Mouse (Mus musculus) intestine, embryonic 14.5 days (tissue): Measurements from ENCODE around the gene Gm10447. TPM values are rescaled to one million over a fixed set of nuclear protein-coding genes. Genes with fewer than 3 reads are reported as not detected.
A peak's percentile ranks its signal among the peaks of the same experiment; 100 is the strongest.

ENCODE experiments used
- ATAC-seq: fragments of 200-750 bp; cut with Nextera tagmentation; replicated peaks from 2 replicates; pipeline ENCODE4 v1.8.0; 2017; ENCODE audit warnings: low read depth, moderate number of reproducible peaks, moderate TSS enrichment, moderate library complexity; ENCODE audit not compliant: low FRiP score, low TSS enrichment
- DNase-seq: peaks from one replicate; pipeline ENCODE4 v3.0.0-alpha.2; 2018; ENCODE audit warnings: low spot score
- H3K27ac ChIP-seq: fragments of 300-500 bp; sonication (generic); 2 replicates; pipeline ENCODE4 v1.5.1; 2014; ENCODE audit warnings: low read depth, mild to moderate bottlenecking, control low read depth
- H3K27me3 ChIP-seq: fragments of 300-500 bp; sonication (generic); replicated peaks from 2 replicates; pipeline ENCODE4 v1.6.1; 2014; ENCODE audit warnings: low read length, control low read depth; ENCODE audit not compliant: control insufficient read depth, insufficient read depth
- H3K36me3 ChIP-seq: fragments of 300-500 bp; sonication (generic); 2 replicates; pipeline ENCODE4 v1.6.1; 2014; ENCODE audit warnings: low read length, control low read depth; ENCODE audit not compliant: control insufficient read depth, insufficient read depth
- H3K4me1 ChIP-seq: fragments of 300-500 bp; sonication (generic); replicated peaks from 2 replicates; pipeline ENCODE4 v1.6.1; 2014; ENCODE audit warnings: low read length, control low read depth, mixed read lengths; ENCODE audit not compliant: control insufficient read depth, insufficient read depth
- H3K4me2 ChIP-seq: fragments of 300-500 bp; sonication (generic); 2 replicates; pipeline ENCODE4 v1.6.1; 2014; ENCODE audit warnings: low read length
- H3K4me3 ChIP-seq: fragments of 300-500 bp; sonication (generic); 2 replicates; pipeline ENCODE4 v1.5.1; 2014; ENCODE audit warnings: low read depth, low read length, control low read depth, mixed read lengths
- H3K9ac ChIP-seq: fragments of 300-500 bp; sonication (generic); 2 replicates; pipeline ENCODE4 v1.6.1; 2014; ENCODE audit warnings: mild to moderate bottlenecking, low read length
- H3K9me3 ChIP-seq: fragments of 300-500 bp; sonication (generic); 2 replicates; pipeline ENCODE4 v1.6.1; 2016; ENCODE audit warnings: low read length, control low read depth; ENCODE audit not compliant: control insufficient read depth
- WGBS: fragments of 180-500 bp; shearing (Covaris S2); extraction: QIAGEN DNeasy Blood & Tissue Kit; methylation state at CpG from one replicate; pipeline ENCODE4 v1.1.7; 2014; 5-methylcytosine and 5-hydroxymethylcytosine counted together
- polyA plus RNA-seq: library from polyadenylated mRNA; unstranded; fragments of >200 nt; fragmentation: Nextera tagmentation; extraction: Ambion mirVana; gene quantifications from 2 replicates; pipeline ENCODE4 v1.2.1, GENCODE M21; 2014

Gene Gm10447
- not detected in 2 replicates for polyA plus RNA-seq

DNA sequence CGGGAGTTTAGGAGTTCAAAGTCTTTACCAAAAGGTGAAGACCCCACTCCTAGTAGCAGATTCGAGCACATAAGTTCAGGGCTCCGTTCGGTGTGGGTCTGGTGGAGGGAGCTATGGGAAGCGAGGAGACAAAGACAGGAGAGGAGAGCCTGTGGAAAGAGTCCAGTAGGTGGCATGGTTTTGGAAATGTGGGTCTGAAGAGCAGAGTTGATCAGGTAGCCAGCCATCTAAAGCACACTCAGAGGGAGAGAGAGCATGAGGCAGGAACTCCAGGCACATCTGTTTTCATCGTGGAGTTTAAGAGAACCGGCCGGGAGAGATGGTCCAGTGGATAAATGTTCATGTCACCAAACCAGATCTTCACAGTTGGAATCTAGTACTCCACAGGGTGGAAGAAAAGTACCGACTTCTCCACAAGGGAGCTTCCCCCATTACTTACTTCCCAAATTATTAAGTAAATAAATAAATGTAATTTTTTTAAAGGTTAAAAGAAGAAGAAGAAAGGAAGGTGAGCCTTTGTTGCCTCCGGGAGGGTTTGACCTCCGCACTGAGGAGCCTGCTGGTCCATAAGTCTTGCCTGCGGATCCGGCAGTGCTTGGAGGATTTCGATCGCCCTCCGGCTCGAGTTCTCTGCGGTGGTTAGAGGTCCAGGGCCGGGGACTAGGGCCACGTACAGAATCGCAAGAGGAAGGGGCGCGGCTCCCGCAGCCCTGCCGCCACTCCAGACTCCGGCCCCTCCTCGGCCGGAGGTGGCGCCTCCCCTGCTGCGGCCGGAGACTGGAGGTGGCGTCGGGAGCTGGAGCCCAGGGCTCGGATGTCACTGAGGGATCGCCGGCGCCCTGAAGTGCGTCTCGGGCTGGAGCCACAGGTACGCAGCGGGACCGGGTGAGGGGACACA is at the start of gene Gm10447, which contains the start of gene Shroom1:
TSS of gene Gm10447 (minus strand) at position 637 of the 898 bp plus-strand sequence.
TSS of gene Shroom1 (plus strand) at position 732 of the 898 bp plus-strand sequence.
- WGBS, result 4% methylated on average over 42 of the region's 42 CpGs
- H3K27me3 ChIP-seq, result peaks cover 15% of the 10 kb centered on the region
- H3K27ac ChIP-seq, result no peak within 1 kb of the TSS
- peak; percentile 77 for DNase-seq
- H3K4me2 ChIP-seq, result peak within 1 kb of the TSS; percentile 87
- no peaks in the 10 kb centered on the region for H3K4me1 ChIP-seq
- peak; percentile 85 for ATAC-seq
- H3K36me3 ChIP-seq, result no peaks in the 10 kb centered on the region
- H3K4me3 ChIP-seq, result peak within 1 kb of the TSS; percentile 56
- H3K9me3 ChIP-seq, result no peaks in the 10 kb centered on the region
- H3K9ac ChIP-seq, result peak within 1 kb of the TSS; percentile 49

DNA sequence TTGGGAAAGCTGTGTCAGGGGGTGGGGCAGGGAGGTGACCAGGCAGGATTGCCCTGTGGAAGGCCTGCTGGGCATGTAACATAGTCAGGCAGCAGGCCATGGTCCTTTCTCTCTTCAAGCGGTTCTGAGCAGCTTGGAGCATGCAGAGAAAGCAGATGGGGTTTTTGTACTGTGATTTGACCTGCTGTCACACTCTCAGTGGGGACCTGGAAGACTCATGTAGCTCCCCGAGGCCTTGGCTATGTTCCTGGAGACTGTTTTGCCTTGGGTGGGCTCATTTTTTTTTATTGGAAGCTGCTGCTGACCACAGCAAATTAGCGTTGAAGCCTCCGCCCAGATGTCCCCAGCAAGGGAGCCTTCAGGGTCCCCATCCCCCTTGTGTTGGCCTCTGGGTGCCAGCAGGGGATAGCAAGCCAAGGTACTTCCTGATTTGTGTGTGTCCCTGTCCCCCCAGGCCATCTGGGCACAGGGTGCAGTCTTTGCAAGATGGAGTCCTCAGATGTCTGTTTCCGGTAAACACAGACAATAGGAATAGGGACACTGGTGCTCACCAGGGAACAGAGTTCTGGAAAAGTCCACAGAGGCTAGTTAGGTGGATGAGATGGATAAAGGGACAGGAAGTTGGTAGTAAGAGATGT is 48.2 kb upstream of the Gm10447 start:
- no peaks in the 10 kb centered on the region for H3K36me3 ChIP-seq
- 72% methylated on average over 5 of the region's 5 CpGs for WGBS
- no peaks in the 10 kb centered on the region for H3K9me3 ChIP-seq
- H3K4me2 ChIP-seq, result no peak overlapping the region
- H3K27me3 ChIP-seq, result no peaks in the 10 kb centered on the region
- H3K9ac ChIP-seq, result no peak overlapping the region
- H3K27ac ChIP-seq, result no peak overlapping the region
- no peak overlapping the region for H3K4me3 ChIP-seq
- DNase-seq, result no peak
- ATAC-seq, result no peak
- 0 out of 2 replicates have a peak, but pooled peaks cover 4% of the 10 kb centered on the region for H3K4me1 ChIP-seq

DNA sequence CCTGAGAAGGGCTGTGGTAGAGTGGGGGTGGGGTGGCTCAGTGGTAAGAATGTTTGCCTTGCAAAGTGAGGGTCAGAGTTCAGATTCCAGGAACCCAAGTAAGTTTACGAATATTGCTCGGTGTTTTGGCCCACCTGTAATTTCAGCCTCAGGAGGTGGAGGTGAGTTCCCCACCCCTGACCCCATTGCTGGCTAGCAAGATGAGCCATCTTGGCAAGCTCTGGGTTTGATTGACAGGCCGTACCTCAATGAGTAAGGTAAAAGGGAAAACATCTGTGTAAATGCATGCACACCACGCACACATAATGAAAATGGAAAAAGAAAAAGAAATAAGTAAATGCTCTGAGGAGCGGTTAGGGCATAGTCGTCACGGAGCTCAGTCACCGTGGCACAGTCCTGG is 47.5 kb upstream of the Gm10447 start:
- H3K9ac ChIP-seq, result no peak overlapping the region
- H3K4me3 ChIP-seq, result no peak overlapping the region
- H3K9me3 ChIP-seq, result no peaks in the 10 kb centered on the region
- no peaks in the 10 kb centered on the region for H3K27me3 ChIP-seq
- H3K4me2 ChIP-seq, result no peak overlapping the region
- WGBS, result 84% methylated on average over 8 of the region's 8 CpGs
- H3K4me1 ChIP-seq, result 0 out of 2 replicates have a peak, but pooled peaks cover 4% of the 10 kb centered on the region
- no peak for DNase-seq
- no peaks in the 10 kb centered on the region for H3K36me3 ChIP-seq
- no peak for ATAC-seq
- no peak overlapping the region for H3K27ac ChIP-seq

GRCm38 (mm10) chr11:53503738-53504137 is 46.8 kb upstream of the Gm10447 start:
- 87% methylated on average over 5 of the region's 5 CpGs for WGBS
- no peaks in the 10 kb centered on the region for H3K27me3 ChIP-seq
- no peak for DNase-seq

GRCm38 (mm10) chr11:53502039-53502765 is 45.3 kb upstream of the Gm10447 start:
- H3K4me1 ChIP-seq, result 0 out of 2 replicates have a peak, but pooled peaks cover 4% of the 10 kb centered on the region
- H3K4me3 ChIP-seq, result no peak overlapping the region
- no peak overlapping the region for H3K27ac ChIP-seq
- no peaks in the 10 kb centered on the region for H3K27me3 ChIP-seq
- no peak overlapping the region for H3K9ac ChIP-seq
- WGBS, result 76% methylated on average over 8 of the region's 8 CpGs
- no peaks in the 10 kb centered on the region for H3K9me3 ChIP-seq
- DNase-seq (no peak), ATAC-seq (no peak)
- H3K36me3 ChIP-seq, result no peaks in the 10 kb centered on the region
- no peak overlapping the region for H3K4me2 ChIP-seq

More at GRCm38 (mm10) chr11:53503738-53504137, 46.8 kb upstream of the Gm10447 start:
- Histone ChIP-seq H3K9ac (no peak overlapping the region), H3K4me3 (no peak overlapping the region), H3K36me3 (no peaks in the 10 kb centered on the region), H3K4me2 (no peak overlapping the region), H3K9me3 (no peaks in the 10 kb centered on the region), H3K4me1 (0 out of 2 replicates have a peak, but pooled peaks cover 4% of the 10 kb centered on the region), H3K27ac (no peak overlapping the region)
- ATAC-seq, result no peak

DNA sequence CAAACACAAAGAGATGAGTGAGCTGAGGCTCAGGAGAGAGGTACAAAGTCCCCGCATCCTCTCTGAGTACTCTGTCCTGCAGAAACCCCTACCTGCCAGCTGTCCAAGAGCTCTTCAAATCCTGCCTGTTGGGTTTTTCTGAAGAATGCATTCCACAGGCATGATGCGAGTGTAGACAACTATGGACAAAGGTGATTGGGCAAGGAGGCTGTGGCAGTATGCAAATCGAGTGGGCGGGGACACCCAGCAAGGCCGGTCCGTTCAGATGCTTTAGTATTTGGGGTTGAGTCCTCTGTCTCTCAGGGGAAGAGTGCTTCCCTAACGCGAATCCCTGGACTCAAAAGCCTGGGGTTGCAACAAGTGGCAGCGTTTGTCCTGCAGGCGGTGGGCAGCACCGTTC is 43.7 kb upstream of the Gm10447 start:
- H3K4me2 ChIP-seq, result peak overlapping the region; percentile 22; the same call in 1 of the 2 replicates
- H3K9ac ChIP-seq, result no peak overlapping the region
- H3K27me3 ChIP-seq, result no peaks in the 10 kb centered on the region
- H3K9me3 ChIP-seq, result no peaks in the 10 kb centered on the region
- DNase-seq (no peak), ATAC-seq (peak; percentile 70)
- WGBS, result 7% methylated on average over 11 of the region's 11 CpGs
- H3K36me3 ChIP-seq, result no peaks in the 10 kb centered on the region
- no peak overlapping the region for H3K4me3 ChIP-seq
- H3K27ac ChIP-seq, result no peak overlapping the region
- H3K4me1 ChIP-seq, result peaks cover 4% of the 10 kb centered on the region; the same call in 1 of the 2 replicates

DNA sequence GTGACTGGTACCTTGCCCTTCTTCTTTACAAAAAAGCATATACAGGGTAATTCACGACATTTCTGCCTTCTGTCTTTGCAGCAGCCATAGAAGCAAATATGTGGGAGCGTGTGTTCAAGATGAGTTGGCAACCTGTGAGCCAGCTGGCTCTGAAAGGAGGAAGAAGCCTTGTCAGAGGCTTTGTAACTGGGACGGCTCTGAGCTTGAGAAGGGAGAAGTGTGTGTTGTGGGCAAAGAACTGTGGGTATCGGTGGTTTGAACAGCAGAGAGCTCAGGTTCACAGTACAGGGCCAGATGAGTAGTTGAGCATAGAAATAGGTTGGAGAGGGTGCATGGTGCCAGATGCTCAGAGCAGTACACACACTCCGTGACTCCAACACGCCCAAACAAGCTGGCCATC is 40.0 kb upstream of the Gm10447 start:
- Histone ChIP-seq H3K36me3 (no peaks in the 10 kb centered on the region), H3K4me3 (no peak overlapping the region), H3K4me1 (peaks cover 6% of the 10 kb centered on the region; the same call in 1 of the 2 replicates), H3K4me2 (no peak overlapping the region), H3K9ac (no peak overlapping the region), H3K27ac (no peak overlapping the region), H3K27me3 (no peaks in the 10 kb centered on the region), H3K9me3 (no peaks in the 10 kb centered on the region)
- ATAC-seq (no peak), DNase-seq (no peak)
- WGBS, result 67% methylated on average over 6 of the region's 6 CpGs

DNA sequence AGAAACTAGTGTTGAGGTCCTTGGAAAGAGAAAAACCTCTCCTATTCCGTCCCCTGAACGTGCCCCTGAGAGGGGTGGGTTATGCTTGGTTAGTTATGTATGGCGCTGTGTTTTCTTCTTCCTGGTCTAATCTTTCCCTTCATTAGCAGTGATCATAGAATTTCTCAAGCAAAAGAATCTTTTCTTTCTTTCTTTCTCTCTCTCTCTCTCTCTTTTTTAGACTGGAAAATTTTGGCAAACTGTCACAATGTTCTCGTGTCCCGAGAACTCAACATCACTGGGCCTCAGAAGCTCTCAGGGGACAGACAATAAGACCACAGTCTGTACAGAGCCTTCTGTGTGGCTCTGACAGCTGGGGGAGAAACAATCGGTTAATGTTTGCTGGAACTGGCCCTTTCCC is 38.5 kb upstream of the Gm10447 start:
- no peaks in the 10 kb centered on the region for H3K36me3 ChIP-seq

More for the DNA sequence above, 38.5 kb upstream of the Gm10447 start:
- 62% methylated on average over 6 of the region's 6 CpGs for WGBS
- ATAC-seq (no peak), DNase-seq (no peak)
- no peak overlapping the region for H3K4me2 ChIP-seq
- H3K4me3 ChIP-seq, result no peak overlapping the region
- peaks cover 5% of the 10 kb centered on the region; the same call in 1 of the 2 replicates for H3K4me1 ChIP-seq
- no peak overlapping the region for H3K9ac ChIP-seq
- H3K27me3 ChIP-seq, result no peaks in the 10 kb centered on the region
- H3K9me3 ChIP-seq, result no peaks in the 10 kb centered on the region
- peak overlapping the region; percentile 22; the same call in 1 of the 2 replicates for H3K27ac ChIP-seq
